Mouse (Mus musculus) hindbrain, postnatal 0 days (tissue): Measurements from ENCODE around the gene Pkp4. TPM values are rescaled to one million over a fixed set of nuclear protein-coding genes. Genes with fewer than 3 reads are reported as not detected.
A peak's percentile ranks its signal among the peaks of the same experiment; 100 is the strongest.

ENCODE experiments used
- ATAC-seq: fragments of 200-750 bp; cut with Nextera tagmentation; 2 replicates; pipeline ENCODE4 v1.8.0; 2017; ENCODE audit warnings: mild to moderate bottlenecking, moderate TSS enrichment, moderate library complexity
- DNase-seq: peaks from one replicate; pipeline ENCODE4 v3.0.0-alpha.2; 2015; ENCODE audit warnings: low spot score
- H3K27ac ChIP-seq: fragments of 300-500 bp; sonication (generic); 2 replicates; pipeline ENCODE4 v1.5.1; 2014; ENCODE audit warnings: mild to moderate bottlenecking
- H3K27me3 ChIP-seq: fragments of 300-500 bp; sonication (generic); 2 replicates; pipeline ENCODE4 v1.6.1; 2014; ENCODE audit warnings: low read length, mixed read lengths; ENCODE audit not compliant: insufficient read depth
- H3K36me3 ChIP-seq: fragments of 300-500 bp; sonication (generic); 2 replicates; pipeline ENCODE4 v1.6.1; 2014; ENCODE audit warnings: low read length, mixed read lengths; ENCODE audit not compliant: insufficient read depth
- H3K4me1 ChIP-seq: fragments of 300-500 bp; sonication (generic); 2 replicates; pipeline ENCODE4 v1.6.1; 2014; ENCODE audit warnings: antibody characterized with exemption, low read length, mixed read lengths; ENCODE audit not compliant: insufficient read depth
- H3K4me2 ChIP-seq: fragments of 300-500 bp; sonication (generic); 2 replicates; pipeline ENCODE4 v1.6.1; 2014; ENCODE audit warnings: low read depth, mild to moderate bottlenecking, low read length, moderate library complexity, mixed read lengths
- H3K4me3 ChIP-seq: fragments of 300-500 bp; sonication (generic); 2 replicates; pipeline ENCODE4 v1.5.1; 2014; ENCODE audit warnings: low read length
- H3K9ac ChIP-seq: fragments of 300-500 bp; sonication (generic); replicated peaks from 2 replicates; pipeline ENCODE4 v1.6.1; 2014; ENCODE audit warnings: mild to moderate bottlenecking, low read length, moderate library complexity, mixed read lengths
- H3K9me3 ChIP-seq: fragments of 300-500 bp; sonication (generic); 2 replicates; pipeline ENCODE4 v1.6.1; 2016; ENCODE audit warnings: low read length, mixed read lengths
- CTCF ChIP-seq: IDR thresholded peaks from 2 replicates; pipeline ENCODE4 v1.5.1; 2016; ENCODE audit warnings: antibody characterized with exemption, control low read depth, low read depth
- WGBS: fragments of 180-500 bp; shearing (Covaris S2); extraction: QIAGEN DNeasy Blood & Tissue Kit; methylation state at CpG from one replicate; pipeline ENCODE4 v1.1.7; 2014; 5-methylcytosine and 5-hydroxymethylcytosine counted together
- polyA plus RNA-seq: library from polyadenylated mRNA; unstranded; fragments of >200 nt; fragmentation: Nextera tagmentation; extraction: Ambion mirVana; gene quantifications from 2 replicates; pipeline ENCODE4 v1.2.1, GENCODE M21; 2015
- total RNA-seq: library from RNA; depleted of rRNA; stranded (reverse); fragments of >200 nt; gene quantifications from 2 replicates; pipeline ENCODE4 v1.2.3, GENCODE M21; 2014

Gene Pkp4
- total and polyA plus RNA-seq, 2 experiments from 2014 or later: 22.9 to 100 TPM

- DNase-seq (no peak), ATAC-seq (no peak)
- Histone ChIP-seq H3K27ac (no peak overlapping the region), H3K4me3 (no peak overlapping the region), H3K36me3 (no peaks in the 10 kb centered on the region), H3K27me3 (no peaks in the 10 kb centered on the region), H3K4me2 (no peak overlapping the region), H3K4me1 (no peaks in the 10 kb centered on the region), H3K9ac (no peak overlapping the region), H3K9me3 (no peaks in the 10 kb centered on the region)
- no peak for TF ChIP-seq CTCF
- 81% methylated on average over 6 of the region's 6 CpGs for WGBS
Measured at GRCm38 (mm10) chr2:59259346-59259745, 98.7 kb downstream of the Pkp4 start.

- Histone ChIP-seq H3K4me3 (no peak overlapping the region), H3K27ac (no peak overlapping the region), H3K4me1 (no peaks in the 10 kb centered on the region), H3K9me3 (no peaks in the 10 kb centered on the region), H3K27me3 (no peaks in the 10 kb centered on the region), H3K36me3 (no peaks in the 10 kb centered on the region), H3K4me2 (no peak overlapping the region), H3K9ac (no peak overlapping the region)
- ATAC-seq (no peak), DNase-seq (no peak)
- TF ChIP-seq CTCF: no peak
- 94% methylated on average over 2 of the region's 2 CpGs for WGBS
Measured at GRCm38 (mm10) chr2:59261203-59261602, 100.6 kb downstream of the Pkp4 start.

GRCm38 (mm10) chr2:59266428-59266827, 105.8 kb downstream of the Pkp4 start:
- 96% methylated on average over 14 of the region's 14 CpGs for WGBS
- H3K36me3 ChIP-seq: no peaks in the 10 kb centered on the region
- H3K4me3 ChIP-seq: no peak overlapping the region
- H3K27me3 ChIP-seq: no peaks in the 10 kb centered on the region
- H3K4me1 ChIP-seq: no peaks in the 10 kb centered on the region
- DNase-seq (no peak), ATAC-seq (no peak)
- H3K4me2 ChIP-seq: no peak overlapping the region
- H3K9me3 ChIP-seq: no peaks in the 10 kb centered on the region
- TF ChIP-seq CTCF: no peak
- no peak overlapping the region for H3K9ac ChIP-seq
- H3K27ac ChIP-seq: no peak overlapping the region

GRCm38 (mm10) chr2:59271835-59272234, 111.2 kb downstream of the Pkp4 start:
- Histone ChIP-seq H3K36me3 (no peaks in the 10 kb centered on the region), H3K27me3 (no peaks in the 10 kb centered on the region), H3K4me3 (no peak overlapping the region), H3K9me3 (no peaks in the 10 kb centered on the region), H3K27ac (no peak overlapping the region), H3K4me2 (no peak overlapping the region), H3K4me1 (no peaks in the 10 kb centered on the region), H3K9ac (no peak overlapping the region)
- no peak for TF ChIP-seq CTCF
- ATAC-seq (no peak), DNase-seq (peak; percentile 2)
- 73% methylated on average over 8 of the region's 8 CpGs for WGBS

- ATAC-seq (no peak), DNase-seq (no peak)
- no peak overlapping the region for H3K27ac ChIP-seq
- no peak overlapping the region for H3K4me2 ChIP-seq
- no peaks in the 10 kb centered on the region for H3K27me3 ChIP-seq
- 62% methylated on average over 6 of the region's 6 CpGs for WGBS
- no peak overlapping the region for H3K9ac ChIP-seq
- no peaks in the 10 kb centered on the region for H3K4me1 ChIP-seq
- H3K4me3 ChIP-seq: no peak overlapping the region
- TF ChIP-seq CTCF: no peak
- no peaks in the 10 kb centered on the region for H3K9me3 ChIP-seq
- H3K36me3 ChIP-seq: no peaks in the 10 kb centered on the region
Measured at GRCm38 (mm10) chr2:59272713-59273112, 112.1 kb downstream of the Pkp4 start.

GRCm38 (mm10) chr2:59280914-59281562, 120.4 kb downstream of the Pkp4 start:
- Histone ChIP-seq H3K27ac (no peak overlapping the region), H3K4me2 (no peak overlapping the region), H3K36me3 (no peaks in the 10 kb centered on the region), H3K9me3 (no peaks in the 10 kb centered on the region), H3K4me3 (no peak overlapping the region), H3K4me1 (no peaks in the 10 kb centered on the region), H3K27me3 (no peaks in the 10 kb centered on the region), H3K9ac (no peak overlapping the region)
- DNase-seq: no peak
- ATAC-seq: no peak
- no peak for TF ChIP-seq CTCF
- 81% methylated on average over 7 of the region's 7 CpGs for WGBS

- no peak overlapping the region for H3K9ac ChIP-seq
- DNase-seq (no peak), ATAC-seq (no peak)
- no peaks in the 10 kb centered on the region for H3K27me3 ChIP-seq
- no peaks in the 10 kb centered on the region for H3K9me3 ChIP-seq
- WGBS: 98% methylated on average over 6 of the region's 6 CpGs
- H3K4me2 ChIP-seq: no peak overlapping the region
- H3K36me3 ChIP-seq: no peaks in the 10 kb centered on the region
- TF ChIP-seq CTCF: no peak
- H3K27ac ChIP-seq: no peak overlapping the region
- H3K4me1 ChIP-seq: no peaks in the 10 kb centered on the region
- H3K4me3 ChIP-seq: no peak overlapping the region
Measured at GRCm38 (mm10) chr2:59282966-59283365, 122.3 kb downstream of the Pkp4 start.
